Mouse (Mus musculus): ENCODE measurements around the gene Ppp1r12b.
A peak's percentile ranks its signal among the peaks of the same experiment; 100 is the strongest.

Ppp1r12b gene

DNA sequence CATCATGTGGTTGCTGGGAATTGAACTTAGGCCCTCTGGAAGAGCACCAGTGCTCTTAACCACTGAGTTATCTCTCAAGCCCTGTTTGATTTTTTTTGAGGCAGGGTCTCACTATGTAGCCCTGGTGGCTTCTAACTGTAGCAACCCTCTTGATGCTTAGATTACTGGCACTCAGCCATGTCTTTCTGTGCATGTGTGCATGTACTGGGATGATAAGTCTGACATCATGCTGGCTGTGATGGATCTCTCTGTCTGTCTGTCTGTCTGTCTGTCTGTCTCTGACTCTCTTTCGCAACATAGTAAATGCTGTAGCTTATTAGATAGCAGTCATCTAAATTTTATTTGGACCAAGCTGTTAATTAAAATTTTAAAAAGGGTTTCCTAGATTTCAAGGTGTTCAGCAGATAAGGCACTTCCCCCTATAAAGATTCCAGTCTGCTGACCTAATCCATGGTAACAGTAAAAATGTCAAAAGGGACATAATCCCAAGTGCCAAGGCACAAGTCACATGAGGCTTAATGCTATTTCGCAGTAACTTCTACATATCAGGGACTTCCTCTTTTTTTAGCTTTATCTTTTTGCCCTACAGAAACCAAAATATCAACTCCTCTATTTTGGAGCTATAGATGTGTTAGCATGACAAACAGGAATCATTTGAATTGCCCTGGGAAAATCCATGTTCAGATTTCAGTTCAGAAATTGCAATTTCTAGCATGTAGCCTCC lies 164.9 kb downstream of the Ppp1r12b start:
- no peak for DNase-seq

- no peak for DNase-seq
Measured at GRCm38 (mm10) chr1:134788096-134788495, 167.6 kb downstream of the Ppp1r12b start.

DNA sequence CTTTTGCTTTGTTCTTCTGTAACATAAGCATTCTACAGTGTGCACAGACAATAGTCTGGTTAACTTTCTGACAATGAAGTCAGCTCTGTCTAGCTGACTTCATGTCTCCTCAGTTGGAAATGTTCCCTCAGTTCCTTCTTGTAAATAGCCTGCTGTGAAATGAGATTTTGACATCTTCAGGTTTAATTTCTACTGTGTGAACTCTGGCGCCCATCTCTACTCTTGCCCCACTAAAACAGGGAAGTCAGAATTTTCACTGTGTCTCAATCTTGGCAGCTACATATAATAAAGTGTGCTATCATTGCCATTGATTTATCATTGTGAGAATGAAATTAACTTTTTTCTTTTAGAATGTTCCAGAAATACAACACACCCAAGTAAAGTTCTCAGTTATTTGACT lies 170.8 kb downstream of the Ppp1r12b start:
- no peak for DNase-seq

DNA sequence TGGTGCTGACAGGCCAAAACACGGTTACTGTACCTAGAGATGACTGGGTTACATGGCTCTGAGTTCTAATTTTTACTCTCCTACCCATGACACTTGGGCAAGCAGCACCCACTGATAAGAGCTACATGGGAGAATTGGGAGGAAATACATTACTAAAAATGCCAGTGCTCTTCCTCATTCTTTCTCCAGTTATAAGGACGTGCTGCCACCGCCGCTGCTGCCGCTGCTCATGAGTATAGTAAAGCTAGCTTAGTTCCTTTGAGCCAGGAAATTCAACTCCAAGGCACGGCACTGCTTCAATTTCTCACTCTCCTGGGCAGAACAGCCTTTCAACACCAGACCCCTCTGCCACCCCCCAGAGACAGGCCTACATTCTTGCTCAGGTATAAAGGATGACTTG lies 171.3 kb downstream of the Ppp1r12b start:
- DNase-seq: no peak

DNA sequence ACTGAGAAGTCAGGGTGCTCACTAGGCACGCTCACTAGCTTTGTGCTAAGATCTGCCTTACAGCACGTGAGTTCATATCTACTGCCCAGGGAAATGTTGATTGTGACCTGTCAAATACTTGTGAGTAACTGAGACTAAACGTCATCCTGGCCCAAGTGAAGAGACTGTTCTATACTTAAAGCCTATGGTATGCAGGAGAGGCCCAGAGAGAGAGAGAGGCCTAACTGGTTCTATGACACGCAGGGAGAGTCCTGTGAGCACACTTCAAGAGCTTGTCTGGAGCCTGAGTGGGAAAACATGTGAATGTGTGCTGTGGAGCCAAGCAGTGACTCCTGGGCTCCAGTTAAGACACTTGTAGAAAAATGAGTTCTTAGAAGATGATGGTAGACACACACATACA lies 171.8 kb downstream of the Ppp1r12b start:
- DNase-seq: no peak

GRCm38 (mm10) chr1:134782797-134783196 lies 172.9 kb downstream of the Ppp1r12b start:
- no peak for DNase-seq

DNA sequence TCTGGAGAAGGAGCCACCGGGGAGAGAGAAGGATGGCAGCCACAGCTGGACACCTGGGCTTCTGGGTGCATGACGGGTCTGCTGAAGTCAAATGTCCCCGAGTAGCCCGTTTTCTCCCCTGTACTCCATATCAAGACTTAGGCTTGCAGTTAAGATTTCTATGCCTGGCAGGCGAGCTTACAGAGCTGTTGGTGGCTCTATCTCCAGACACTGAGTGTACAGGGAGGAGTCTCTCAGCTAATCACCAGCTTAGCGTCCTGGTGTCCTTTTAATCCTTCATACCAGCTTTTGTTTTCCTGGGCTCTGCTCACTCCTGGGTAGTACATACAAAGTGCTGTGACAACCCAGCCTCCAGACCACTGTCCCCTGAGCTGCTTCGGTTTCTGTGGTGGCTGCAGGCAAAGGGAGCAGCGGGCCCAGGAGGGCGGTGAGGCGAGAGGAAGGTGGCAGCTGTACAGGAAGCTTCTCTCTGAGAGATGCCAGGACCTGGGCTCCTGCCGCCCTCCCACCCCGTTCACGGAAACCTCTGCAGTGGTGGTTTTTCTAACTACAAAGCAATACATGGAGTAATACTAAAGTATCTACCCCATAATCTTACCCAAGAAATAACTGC lies 177.7 kb downstream of the Ppp1r12b start:
- DNase-seq: peak; percentile 63 to 71

DNA sequence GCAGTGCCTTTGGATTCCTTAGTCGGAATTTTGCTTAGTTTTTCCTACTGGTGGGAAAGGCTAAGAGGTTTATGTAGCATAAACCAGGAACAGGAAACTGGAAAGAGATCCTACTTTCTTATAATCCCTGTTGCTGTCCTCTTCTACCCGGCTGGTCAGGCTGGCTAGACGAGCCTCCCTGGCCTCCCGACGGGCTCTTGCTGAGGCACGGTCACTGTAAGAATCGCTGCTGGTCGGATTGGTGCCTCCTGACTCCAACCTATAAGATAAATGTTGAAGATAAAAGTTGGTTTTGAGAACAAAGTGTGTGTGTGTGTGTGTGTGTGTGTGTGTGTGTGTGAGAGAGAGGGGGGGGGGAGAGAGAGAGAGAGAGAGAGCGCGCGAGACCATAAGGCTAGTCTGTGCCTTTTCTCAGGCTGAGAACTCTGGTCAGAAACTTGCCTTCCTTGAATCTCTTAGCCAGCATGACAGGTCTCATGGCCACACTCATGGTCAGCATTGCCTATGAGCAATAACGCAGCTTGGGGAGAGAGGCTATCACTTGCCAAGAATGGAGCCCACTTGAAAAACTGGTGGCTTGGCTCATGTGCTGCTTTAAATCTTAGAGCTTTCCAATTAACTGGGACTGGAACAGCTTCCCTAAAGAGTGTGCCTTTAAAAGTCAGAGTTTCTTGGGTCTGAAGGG lies 178.4 kb downstream of the Ppp1r12b start:
- no peak for DNase-seq

DNA sequence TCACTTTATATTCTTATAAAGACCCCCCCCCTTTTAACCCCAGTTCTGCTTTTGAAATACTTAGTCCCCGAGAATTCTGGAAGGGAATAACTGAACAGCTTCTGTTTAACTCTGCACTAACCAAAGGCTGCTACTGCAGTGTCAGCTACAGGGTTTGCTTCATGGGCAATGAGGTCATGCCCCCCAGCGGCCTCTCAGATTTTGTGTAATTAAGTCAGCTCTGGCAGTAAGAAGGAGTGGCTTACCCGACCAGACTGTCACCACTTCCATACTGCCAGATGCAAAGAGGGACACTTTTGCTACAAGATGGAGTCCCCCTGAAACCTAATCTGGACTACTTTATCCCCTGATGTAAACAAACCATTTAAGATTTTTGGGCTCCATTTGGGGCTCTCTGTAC lies 180.1 kb downstream of the Ppp1r12b start:
- DNase-seq: no peak

GRCm38 (mm10) chr1:134774728-134775287 lies 180.9 kb downstream of the Ppp1r12b start:
- DNase-seq: no peak

DNA sequence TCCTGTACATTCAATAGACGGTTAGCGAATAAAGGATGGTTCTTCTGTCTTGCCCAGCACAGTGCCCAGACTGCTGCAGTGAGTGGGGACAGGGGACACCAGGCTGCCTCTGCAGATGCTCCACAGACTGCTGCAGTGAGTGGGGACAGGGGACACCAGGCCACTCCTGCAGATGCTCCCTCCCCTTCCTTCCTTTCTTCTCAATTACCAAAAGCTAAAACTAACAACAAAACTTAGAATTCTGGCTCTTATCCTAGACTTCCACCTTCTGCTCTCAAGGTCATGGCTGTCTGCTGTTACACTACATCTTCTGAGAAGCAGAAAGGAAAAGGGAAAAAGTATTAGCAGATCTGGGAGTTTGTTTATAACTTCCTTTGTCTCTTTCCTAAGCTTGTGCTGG lies 181.5 kb downstream of the Ppp1r12b start:
- DNase-seq: no peak

GRCm38 (mm10) chr1:134773256-134773655 lies 182.5 kb downstream of the Ppp1r12b start:
- no peak for DNase-seq

DNA sequence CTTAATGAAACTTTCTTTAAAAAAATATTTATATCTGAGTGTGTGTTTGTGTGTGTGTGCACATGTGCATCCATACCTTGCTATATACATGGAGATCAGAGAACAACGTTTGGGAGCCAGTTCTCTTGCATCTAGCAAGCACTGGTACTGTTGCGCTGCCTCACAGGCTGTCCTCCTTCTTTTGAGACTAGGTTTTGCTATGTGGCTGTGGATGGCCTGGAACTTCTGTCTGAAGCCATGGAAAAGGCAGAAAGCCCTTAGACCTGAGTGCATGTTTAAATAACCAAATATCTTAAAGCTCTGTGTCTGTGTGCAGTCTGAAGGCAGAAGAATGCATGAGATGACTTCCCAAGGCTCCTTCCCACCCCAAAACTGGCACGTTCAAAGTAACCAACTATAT lies 182.9 kb downstream of the Ppp1r12b start:
- no peak for DNase-seq

DNA sequence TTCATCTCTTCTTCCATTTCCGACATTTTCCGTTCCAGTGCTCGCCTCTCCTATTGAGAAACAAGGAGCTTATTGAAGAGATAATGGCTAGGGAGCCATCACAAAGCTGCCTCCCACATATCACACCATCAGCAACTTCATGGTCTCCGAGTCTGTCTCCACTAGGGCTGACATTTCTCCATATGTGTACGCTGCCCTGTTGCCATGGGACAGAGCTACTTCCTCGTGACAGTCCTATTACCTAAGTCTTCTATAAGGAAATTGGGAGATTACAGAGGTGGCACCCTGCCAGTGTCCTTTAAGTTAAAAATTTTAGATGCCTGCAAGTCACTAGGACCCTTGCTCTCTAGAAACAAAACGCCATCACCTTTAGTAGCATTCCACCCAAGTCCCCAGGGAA lies 183.7 kb downstream of the Ppp1r12b start:
- no peak for DNase-seq

- DNase-seq: no peak
Measured at GRCm38 (mm10) chr1:134771353-134771752, 184.4 kb downstream of the Ppp1r12b start.

- DNase-seq: no peak
Measured at GRCm38 (mm10) chr1:134770312-134770711, 185.4 kb downstream of the Ppp1r12b start.

GRCm38 (mm10) chr1:134766448-134766847 lies 189.3 kb downstream of the Ppp1r12b start:
- no peak for DNase-seq

DNA sequence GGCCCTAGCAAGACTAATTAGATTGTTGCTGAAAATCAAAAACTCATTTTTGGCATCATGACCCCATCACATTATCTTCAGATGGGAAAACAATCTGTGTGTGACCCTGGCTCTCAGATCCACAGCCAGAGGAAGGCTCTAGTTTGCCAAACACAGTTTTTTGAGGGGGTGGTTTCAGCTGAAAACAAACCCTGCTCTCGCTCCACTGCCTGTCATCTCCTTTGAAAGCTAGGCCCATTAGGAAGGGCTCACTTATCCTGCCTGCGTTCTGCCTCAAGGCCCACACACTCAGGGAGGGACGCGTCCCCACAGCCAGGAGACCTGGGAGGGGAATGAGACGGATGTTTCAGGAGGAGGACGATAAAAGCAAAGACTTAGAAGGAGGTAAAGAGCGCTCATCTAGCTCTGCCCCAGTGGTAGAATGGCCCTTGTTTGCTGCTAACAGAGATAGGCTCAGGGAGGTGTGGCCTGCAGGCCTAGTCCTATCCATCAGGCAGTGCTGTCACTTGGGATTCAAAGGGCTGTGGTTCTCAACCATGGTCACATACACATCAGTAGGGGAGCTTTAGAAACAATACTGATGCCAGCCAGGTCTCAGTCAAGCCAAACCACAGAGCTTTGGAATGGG lies 190.8 kb downstream of the Ppp1r12b start:
- no peak for DNase-seq

DNA sequence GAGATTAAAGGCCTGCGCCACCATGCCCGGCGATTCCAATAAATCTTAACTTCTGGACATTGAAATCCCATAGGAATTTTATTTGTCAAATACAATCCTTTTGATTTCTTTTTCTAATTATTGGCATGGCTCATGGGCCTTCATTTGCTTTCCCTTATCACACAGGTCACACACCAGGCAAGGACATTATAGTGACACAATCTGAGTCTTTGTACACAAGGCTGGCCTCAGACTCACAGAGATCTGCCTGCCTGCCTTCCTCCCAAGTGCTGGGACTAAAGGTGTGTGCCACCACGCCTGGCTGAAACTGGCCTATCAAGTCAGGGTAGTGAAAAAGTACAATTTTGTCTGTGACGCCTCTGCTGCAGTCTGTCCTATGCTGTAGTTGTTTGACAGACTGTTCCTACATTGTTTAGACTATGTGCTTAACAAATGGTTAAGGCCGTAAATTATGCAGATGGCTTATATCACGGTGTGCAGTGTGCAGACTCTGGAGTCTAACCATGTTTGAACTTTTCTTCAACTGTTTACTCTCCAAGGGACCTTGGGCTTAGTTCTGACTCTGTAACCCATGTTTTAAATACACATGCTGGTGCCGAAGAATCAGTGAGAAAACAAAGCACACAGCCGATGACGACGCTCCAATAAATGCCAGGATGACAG lies 191.8 kb downstream of the Ppp1r12b start:
- no peak for DNase-seq

DNA sequence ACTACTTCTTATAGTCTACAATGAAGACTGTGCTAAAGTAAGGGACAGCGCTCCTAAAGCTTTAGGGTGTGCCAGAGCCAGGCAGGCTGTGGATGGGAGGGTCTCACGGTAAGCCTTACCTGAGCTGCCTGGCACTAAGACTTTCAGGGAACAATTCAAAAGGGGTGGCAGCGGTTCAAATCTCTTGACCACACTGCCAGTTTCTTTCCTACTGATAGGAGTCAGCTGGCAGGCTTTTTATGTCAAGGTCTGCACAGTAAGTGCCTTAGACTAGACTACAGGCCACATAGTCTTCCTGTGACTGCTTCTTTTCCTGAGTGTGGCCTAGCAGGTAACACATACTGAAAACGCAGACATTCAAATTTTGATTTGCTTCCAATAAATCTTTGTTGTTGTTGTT lies 192.5 kb downstream of the Ppp1r12b start:
- no peak for DNase-seq

DNA sequence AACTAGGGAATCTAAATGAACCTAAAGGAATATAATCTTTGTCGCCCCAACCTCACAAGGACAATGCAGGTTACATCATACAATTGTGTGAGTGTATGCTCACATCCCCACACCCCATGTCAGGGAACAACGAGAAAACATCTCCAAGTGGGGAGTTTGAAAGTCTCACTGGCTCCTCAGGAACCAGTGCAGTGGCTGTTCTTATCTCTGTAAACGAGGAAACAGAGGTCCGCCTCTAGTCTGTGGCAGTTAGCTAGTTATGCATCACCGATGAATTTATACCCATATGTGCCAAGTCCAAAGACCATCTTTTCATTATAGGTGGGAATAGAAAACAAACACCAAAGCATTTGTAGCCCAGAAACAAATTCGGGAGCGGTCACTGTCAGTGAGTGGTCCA lies 194.2 kb downstream of the Ppp1r12b start:
- DNase-seq: no peak

- DNase-seq: no peak
Measured at GRCm38 (mm10) chr1:134760642-134761041, 195.1 kb downstream of the Ppp1r12b start.

GRCm38 (mm10) chr1:134759133-134759532 lies 196.6 kb downstream of the Ppp1r12b start:
- DNase-seq: no peak
